Mouse (Mus musculus): ENCODE measurements at regions not wholly inside any gene's neighbourhood (a gene's known extent, or its start where the extent isn't known, plus 50 kb on each side); places are given as distances from the start of the nearest gene placed in this dataset.

- Histone ChIP-seq H3K4me3 (ENCODE audit: low read depth, low read length) (no peak overlapping the region), H3K27me3 (ENCODE audit: control insufficient read depth, insufficient read depth, low read length, poor library complexity, severe bottlenecking) (no peaks in the 10 kb centered on the region), H3K27ac (ENCODE audit: insufficient read depth, low read length) (no peak overlapping the region), H3K9me3 (replicated peaks; ENCODE audit: control insufficient read depth, insufficient read depth, low read length, poor library complexity, severe bottlenecking) (no peaks in the 10 kb centered on the region), H3K9ac (ENCODE audit: low read depth, poor library complexity, severe bottlenecking) (no peak overlapping the region), H3K36me3 (ENCODE audit: control insufficient read depth, insufficient read depth, low read length, poor library complexity, severe bottlenecking) (no peaks in the 10 kb centered on the region), H3K4me1 (ENCODE audit: control insufficient read depth, insufficient read depth, low read length) (no peaks in the 10 kb centered on the region)
- TF ChIP-seq CTCF (IDR thresholded peaks at IDR 0.05; ENCODE audit: low read depth, low read length), result no peak
- no peak for TF ChIP-seq EP300 (IDR thresholded peaks at IDR 0.05; ENCODE audit: insufficient read depth, low read depth, low read length)
- TF ChIP-seq POLR2A (IDR thresholded peaks at IDR 0.05; ENCODE audit: insufficient read depth, low read length), result no peak
Observed at GRCm38 (mm10) chr12:77638266-77638665, 400.3 kb downstream of the Fut8 start.

DNA sequence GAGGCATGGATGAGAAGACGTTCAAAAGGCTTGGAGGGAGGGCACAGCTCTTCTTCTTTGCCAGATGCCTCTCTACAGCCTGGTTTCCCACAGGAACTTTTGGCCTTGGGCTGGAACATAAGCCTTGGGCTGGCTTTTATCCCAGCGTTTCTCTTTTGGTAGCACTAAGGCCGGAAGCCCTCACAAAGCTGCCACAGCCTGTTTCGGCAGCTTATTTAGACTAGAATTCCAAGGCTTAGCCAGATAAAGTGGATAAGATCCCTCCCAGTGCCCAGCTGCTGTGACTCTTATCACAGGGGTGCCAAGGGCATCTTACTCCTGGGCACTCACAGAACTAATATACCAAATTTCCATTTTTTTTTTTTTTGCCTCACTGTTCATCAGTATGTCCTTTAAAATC lies 404.4 kb downstream of the Fut8 start:
- Histone ChIP-seq H3K4me1 (ENCODE audit: control insufficient read depth, insufficient read depth, low read length) (no peaks in the 10 kb centered on the region), H3K4me3 (ENCODE audit: low read depth, low read length) (no peak overlapping the region), H3K9ac (ENCODE audit: low read depth, poor library complexity, severe bottlenecking) (no peak overlapping the region), H3K27me3 (ENCODE audit: control insufficient read depth, insufficient read depth, low read length, poor library complexity, severe bottlenecking) (no peaks in the 10 kb centered on the region), H3K36me3 (ENCODE audit: control insufficient read depth, insufficient read depth, low read length, poor library complexity, severe bottlenecking) (no peaks in the 10 kb centered on the region), H3K9me3 (replicated peaks; ENCODE audit: control insufficient read depth, insufficient read depth, low read length, poor library complexity, severe bottlenecking) (no peaks in the 10 kb centered on the region), H3K27ac (ENCODE audit: insufficient read depth, low read length) (no peak overlapping the region)
- TF ChIP-seq POLR2A (IDR thresholded peaks at IDR 0.05; ENCODE audit: insufficient read depth, low read length), result no peak
- TF ChIP-seq EP300 (IDR thresholded peaks at IDR 0.05; ENCODE audit: insufficient read depth, low read depth, low read length), result no peak

- no peak overlapping the region for H3K27ac ChIP-seq (ENCODE audit: insufficient read depth, low read length)
- H3K9ac ChIP-seq (ENCODE audit: low read depth, poor library complexity, severe bottlenecking), result no peak overlapping the region
- H3K4me1 ChIP-seq (ENCODE audit: control insufficient read depth, insufficient read depth, low read length), result no peaks in the 10 kb centered on the region
Observed at GRCm38 (mm10) chr12:77647841-77648240, 409.9 kb downstream of the Fut8 start.

GRCm38 (mm10) chr12:77654282-77654681 lies 416.4 kb downstream of the Fut8 start:
- no peaks in the 10 kb centered on the region for H3K4me1 ChIP-seq (ENCODE audit: control insufficient read depth, insufficient read depth, low read length)
- no peak overlapping the region for H3K27ac ChIP-seq (ENCODE audit: insufficient read depth, low read length)
- no peak overlapping the region for H3K9ac ChIP-seq (ENCODE audit: low read depth, poor library complexity, severe bottlenecking)
- no peaks in the 10 kb centered on the region; the same call in 1 of the 2 replicates for H3K9me3 ChIP-seq (replicated peaks; ENCODE audit: control insufficient read depth, insufficient read depth, low read length, poor library complexity, severe bottlenecking)
- no peaks in the 10 kb centered on the region for H3K27me3 ChIP-seq (ENCODE audit: control insufficient read depth, insufficient read depth, low read length, poor library complexity, severe bottlenecking)
- H3K4me3 ChIP-seq (ENCODE audit: low read depth, low read length), result no peak overlapping the region
- H3K36me3 ChIP-seq (ENCODE audit: control insufficient read depth, insufficient read depth, low read length, poor library complexity, severe bottlenecking), result no peaks in the 10 kb centered on the region
- TF ChIP-seq EP300 (IDR thresholded peaks at IDR 0.05; ENCODE audit: insufficient read depth, low read depth, low read length) (no peak), POLR2A (IDR thresholded peaks at IDR 0.05; ENCODE audit: insufficient read depth, low read length) (no peak), CTCF (IDR thresholded peaks at IDR 0.05; ENCODE audit: low read depth, low read length) (no peak)

More at GRCm38 (mm10) chr12:77647841-77648240, 409.9 kb downstream of the Fut8 start:
- Histone ChIP-seq H3K27me3 (ENCODE audit: control insufficient read depth, insufficient read depth, low read length, poor library complexity, severe bottlenecking) (no peaks in the 10 kb centered on the region), H3K36me3 (ENCODE audit: control insufficient read depth, insufficient read depth, low read length, poor library complexity, severe bottlenecking) (no peaks in the 10 kb centered on the region), H3K4me3 (ENCODE audit: low read depth, low read length) (no peak overlapping the region), H3K9me3 (replicated peaks; ENCODE audit: control insufficient read depth, insufficient read depth, low read length, poor library complexity, severe bottlenecking) (no peaks in the 10 kb centered on the region; the same call in 1 of the 2 replicates)
- no peak for TF ChIP-seq CTCF (IDR thresholded peaks at IDR 0.05; ENCODE audit: low read depth, low read length)
- no peak for TF ChIP-seq EP300 (IDR thresholded peaks at IDR 0.05; ENCODE audit: insufficient read depth, low read depth, low read length)
- TF ChIP-seq POLR2A (IDR thresholded peaks at IDR 0.05; ENCODE audit: insufficient read depth, low read length), result no peak

DNA sequence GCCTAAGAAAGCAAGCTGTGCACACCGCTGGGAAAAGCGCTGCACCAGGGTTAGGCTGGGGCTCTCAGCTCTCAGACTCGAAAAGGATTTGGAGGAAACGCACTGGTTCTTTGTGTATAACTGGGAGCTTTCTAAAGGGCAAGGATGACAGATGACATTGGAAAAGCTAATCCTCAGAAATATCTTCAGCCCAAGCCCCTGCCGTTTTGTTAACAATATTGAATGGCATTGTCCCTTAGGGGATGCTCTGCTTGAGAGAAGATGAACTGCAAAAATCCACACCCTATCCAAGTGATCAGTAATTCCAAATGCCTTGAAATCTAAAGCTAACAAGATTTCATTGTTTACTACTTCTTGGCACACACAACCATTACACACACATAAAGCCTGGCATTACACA lies 419.1 kb downstream of the Fut8 start:
- Histone ChIP-seq H3K27ac (ENCODE audit: insufficient read depth, low read length) (no peak overlapping the region), H3K4me3 (ENCODE audit: low read depth, low read length) (no peak overlapping the region), H3K36me3 (ENCODE audit: control insufficient read depth, insufficient read depth, low read length, poor library complexity, severe bottlenecking) (no peaks in the 10 kb centered on the region), H3K27me3 (ENCODE audit: control insufficient read depth, insufficient read depth, low read length, poor library complexity, severe bottlenecking) (no peaks in the 10 kb centered on the region), H3K9ac (ENCODE audit: low read depth, poor library complexity, severe bottlenecking) (no peak overlapping the region), H3K9me3 (replicated peaks; ENCODE audit: control insufficient read depth, insufficient read depth, low read length, poor library complexity, severe bottlenecking) (no peaks in the 10 kb centered on the region), H3K4me1 (ENCODE audit: control insufficient read depth, insufficient read depth, low read length) (no peaks in the 10 kb centered on the region)
- TF ChIP-seq EP300 (IDR thresholded peaks at IDR 0.05; ENCODE audit: insufficient read depth, low read depth, low read length), result no peak
- TF ChIP-seq CTCF (IDR thresholded peaks at IDR 0.05; ENCODE audit: low read depth, low read length), result no peak
- no peak for TF ChIP-seq POLR2A (IDR thresholded peaks at IDR 0.05; ENCODE audit: insufficient read depth, low read length)

- TF ChIP-seq CTCF (IDR thresholded peaks at IDR 0.05; ENCODE audit: low read depth, low read length) (no peak), EP300 (IDR thresholded peaks at IDR 0.05; ENCODE audit: insufficient read depth, low read depth, low read length) (no peak), POLR2A (IDR thresholded peaks at IDR 0.05; ENCODE audit: insufficient read depth, low read length) (no peak)
- H3K36me3 ChIP-seq (ENCODE audit: control insufficient read depth, insufficient read depth, low read length, poor library complexity, severe bottlenecking), result no peaks in the 10 kb centered on the region
- H3K4me3 ChIP-seq (ENCODE audit: low read depth, low read length), result no peak overlapping the region
- H3K9me3 ChIP-seq (replicated peaks; ENCODE audit: control insufficient read depth, insufficient read depth, low read length, poor library complexity, severe bottlenecking), result no peaks in the 10 kb centered on the region
- no peak overlapping the region for H3K9ac ChIP-seq (ENCODE audit: low read depth, poor library complexity, severe bottlenecking)
- H3K4me1 ChIP-seq (ENCODE audit: control insufficient read depth, insufficient read depth, low read length), result no peaks in the 10 kb centered on the region
- no peaks in the 10 kb centered on the region for H3K27me3 ChIP-seq (ENCODE audit: control insufficient read depth, insufficient read depth, low read length, poor library complexity, severe bottlenecking)
- H3K27ac ChIP-seq (ENCODE audit: insufficient read depth, low read length), result no peak overlapping the region
Observed at GRCm38 (mm10) chr12:77657878-77658277, 420.0 kb downstream of the Fut8 start.
